Mouse (Mus musculus) R1 (cell line): ENCODE measurements around the gene BC030870.

ENCODE experiments used
- DNase-seq: peaks from one replicate; pipeline ENCODE4 v3.0.0-alpha.2; 2018; ENCODE audit warnings: low read depth, low spot score

BC030870 gene

GRCm38 (mm10) chr8:65129199-65129788 is at the start of gene BC030870:
BC030870 (minus strand) TSS chr8:65129563.
- no peak for DNase-seq

DNA sequence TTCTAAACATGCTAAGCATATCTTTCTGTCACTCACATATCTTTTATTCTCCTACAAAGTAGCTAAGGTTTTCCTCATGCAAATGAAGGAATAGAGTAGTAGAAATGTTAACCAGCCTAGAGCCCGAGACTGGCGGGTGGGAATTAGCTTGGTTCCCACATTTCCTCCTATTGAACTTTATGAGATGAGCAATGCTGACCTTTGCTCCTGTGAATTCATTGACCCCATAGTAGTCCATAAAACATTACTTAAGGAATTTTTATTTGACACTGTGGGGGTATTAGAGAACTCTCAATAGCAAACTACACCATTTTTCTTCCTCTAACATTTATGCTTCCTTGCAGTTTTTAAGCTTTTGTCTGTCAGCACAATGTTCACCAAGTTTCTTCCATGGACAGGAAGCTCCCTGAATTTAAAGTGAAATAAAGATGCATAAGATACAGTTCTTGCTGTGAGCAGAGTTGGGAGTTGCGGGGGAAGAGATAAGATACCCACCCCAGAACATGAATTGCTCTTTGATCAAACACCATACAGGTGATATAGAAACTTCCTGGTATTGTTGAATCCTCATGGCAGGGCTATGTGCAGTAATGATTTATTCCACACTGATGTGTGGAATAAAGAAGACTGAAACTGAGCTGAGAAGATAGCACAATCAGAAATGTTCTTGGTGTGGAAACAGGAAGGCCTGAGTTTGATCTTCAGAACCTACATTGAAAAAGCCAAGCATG is 45.5 kb upstream of the BC030870 start:
- DNase-seq, result no peak

- DNase-seq, result no peak
Observed at GRCm38 (mm10) chr8:65169184-65169583, 39.8 kb upstream of the BC030870 start.

DNA sequence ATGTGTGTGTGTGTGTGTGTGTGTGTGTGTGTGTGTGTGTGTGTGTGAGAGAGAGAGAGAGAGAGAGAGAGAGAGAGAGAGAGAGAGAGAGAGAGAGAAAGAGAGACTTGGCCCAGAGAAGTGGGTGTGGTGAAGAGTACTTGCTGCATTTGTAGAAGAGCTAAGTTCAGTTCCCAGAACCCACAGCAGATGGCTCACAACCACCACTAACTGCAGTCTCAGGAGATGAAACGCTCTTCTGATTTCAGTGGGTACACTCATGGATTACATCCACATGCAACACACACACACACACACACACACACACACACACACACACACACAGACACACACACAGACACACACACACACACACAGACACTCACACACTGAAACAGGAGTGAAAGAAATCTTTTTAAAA is 31.3 kb upstream of the BC030870 start:
- DNase-seq, result peak; percentile 30

DNA sequence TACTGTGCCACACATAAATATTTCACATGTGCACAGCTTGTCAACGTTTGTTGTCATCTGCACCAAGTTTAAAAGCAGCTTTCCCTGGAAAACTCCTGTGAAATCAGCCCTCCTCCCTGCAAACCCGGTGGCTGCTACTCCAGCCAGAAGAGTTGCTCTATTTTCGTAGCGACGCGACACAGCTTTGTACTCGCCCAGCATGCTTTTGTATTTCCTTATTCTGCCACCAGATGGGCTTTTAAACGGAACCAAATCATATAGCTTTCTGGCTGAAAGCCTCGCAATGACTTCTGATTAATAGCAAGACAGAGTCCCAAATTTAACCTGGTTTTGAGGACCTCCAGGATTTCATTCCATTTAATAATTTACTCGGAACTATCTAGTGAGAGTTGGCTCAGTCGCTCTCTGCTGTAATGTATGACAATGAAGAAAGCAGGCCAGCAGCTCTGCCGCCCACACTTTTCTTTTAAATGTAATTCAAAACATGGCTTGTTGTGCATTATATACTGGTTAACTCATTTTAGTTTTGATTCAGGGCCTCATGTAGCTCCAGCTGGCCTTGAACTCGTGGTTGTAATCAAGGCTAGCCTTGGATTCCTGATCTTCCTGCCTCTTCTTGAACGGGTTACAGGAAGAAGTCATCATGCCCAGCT is 29.9 kb upstream of the BC030870 start:
- no peak for DNase-seq

DNA sequence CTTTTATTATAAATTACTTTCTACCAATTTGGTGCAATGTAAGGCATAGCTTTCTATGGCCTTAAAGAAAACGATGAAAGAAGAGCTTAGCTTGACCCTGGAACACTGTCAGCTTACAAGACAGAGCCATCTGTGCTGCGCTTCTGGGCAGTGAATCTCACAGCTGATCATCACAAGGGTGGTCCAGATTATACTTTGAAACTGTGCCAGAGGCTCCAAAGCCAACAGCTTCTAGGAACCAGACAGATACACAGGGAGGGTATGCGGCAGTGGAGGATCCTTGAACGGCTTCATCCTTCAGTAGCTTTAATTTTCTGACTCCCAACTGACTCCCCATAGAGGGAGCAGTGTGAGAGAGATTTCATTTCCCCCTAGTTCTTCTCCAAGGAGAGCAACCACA is 28.5 kb upstream of the BC030870 start:
- no peak for DNase-seq

DNA sequence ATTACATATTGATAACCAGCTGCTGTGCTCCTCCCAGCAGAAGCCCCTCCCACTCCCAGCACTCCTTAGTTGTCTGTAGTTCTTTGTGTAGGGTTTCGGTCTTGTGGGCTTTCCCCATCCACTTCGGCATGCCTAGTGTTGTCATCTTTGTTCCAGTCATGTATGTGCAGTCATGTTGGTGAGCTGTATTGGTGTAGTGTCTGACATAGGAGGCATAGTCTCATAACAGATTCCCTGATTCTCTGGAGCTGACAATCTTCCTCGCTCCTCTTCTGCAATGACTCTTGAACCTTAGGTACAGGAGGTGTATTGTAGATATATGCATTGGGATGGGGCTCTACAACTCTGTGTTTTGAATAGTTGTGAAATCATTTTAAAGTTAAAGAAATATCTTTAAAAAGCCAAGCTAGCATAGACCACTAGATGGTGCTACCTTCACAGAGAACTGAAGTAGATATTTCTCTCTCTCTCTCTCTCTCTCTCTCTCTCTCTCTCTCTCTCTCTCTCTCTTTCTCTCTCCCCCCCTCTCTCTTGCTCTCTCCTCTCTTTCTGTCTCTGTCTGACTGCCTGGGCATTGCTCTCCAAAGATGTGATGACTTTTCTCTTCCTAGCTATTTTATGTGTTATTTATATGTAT is 9.6 kb upstream of the BC030870 start:
- DNase-seq, result no peak

DNA sequence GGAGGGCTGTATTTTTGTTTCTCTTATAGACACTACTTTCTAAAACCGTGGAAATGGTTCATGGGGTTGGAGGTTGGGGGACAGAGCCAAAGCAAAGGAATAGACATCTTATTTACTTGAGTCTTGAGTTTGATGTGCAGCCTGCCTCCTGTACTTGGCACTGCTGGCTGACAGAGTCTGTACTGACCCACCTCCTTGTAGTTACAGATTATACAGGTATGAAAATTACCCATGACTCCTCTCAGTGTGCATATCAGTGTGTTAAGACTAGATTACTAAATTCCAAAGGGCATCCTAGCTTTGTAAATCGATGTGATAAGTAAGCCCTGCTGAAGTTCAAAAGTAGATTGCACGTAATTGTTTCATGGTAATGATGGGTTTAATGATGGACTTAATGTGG is 2.9 kb downstream of the BC030870 start:
- DNase-seq, result no peak

DNA sequence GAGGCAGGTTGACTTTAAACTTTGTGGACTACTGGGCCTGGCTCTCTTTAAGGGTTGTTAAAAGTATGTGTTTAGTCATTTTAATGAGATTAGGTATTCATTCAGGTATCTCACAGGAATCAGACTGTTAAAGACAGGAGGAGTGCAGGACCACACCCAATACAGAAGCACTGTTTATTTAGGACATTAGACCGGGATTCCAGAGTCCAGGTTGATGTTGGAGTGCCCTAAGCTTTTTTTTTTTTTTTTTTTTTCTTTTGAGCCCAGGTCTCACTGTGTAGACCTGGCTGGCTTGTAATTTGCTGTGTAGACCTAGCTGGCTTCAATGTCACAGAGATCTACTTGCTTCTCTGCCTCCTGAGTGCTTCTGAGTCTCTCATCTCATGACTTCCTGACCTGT is 3.3 kb downstream of the BC030870 start:
- no peak for DNase-seq

- peak; percentile 11 for DNase-seq
Observed at GRCm38 (mm10) chr8:65112092-65112491, 17.3 kb downstream of the BC030870 start.

DNA sequence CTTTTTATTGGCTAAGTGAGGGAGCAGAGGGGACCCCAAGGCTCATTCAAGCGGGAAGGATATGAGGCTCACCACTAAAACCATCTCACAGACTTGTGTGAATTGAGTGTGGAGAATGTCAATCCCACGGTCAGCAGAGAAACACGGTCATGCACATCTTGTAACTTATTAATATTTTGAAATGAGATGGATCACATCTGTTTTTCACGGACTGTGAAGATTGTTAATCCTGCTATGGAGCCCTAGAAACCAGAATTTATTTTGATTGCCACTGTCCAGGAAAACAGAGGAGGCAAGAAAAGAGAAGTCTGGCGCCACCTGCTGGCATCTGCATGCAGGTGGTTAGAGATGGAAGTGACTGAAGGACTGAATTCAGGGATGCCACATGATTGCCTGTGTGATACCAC is 19.1 kb downstream of the BC030870 start:
- DNase-seq, result peak; percentile 86

- DNase-seq, result peak; percentile 53
Observed at GRCm38 (mm10) chr8:65108936-65109335, 20.4 kb downstream of the BC030870 start.

- DNase-seq, result peak; percentile 51
Observed at GRCm38 (mm10) chr8:65107936-65108718, 21.2 kb downstream of the BC030870 start.

GRCm38 (mm10) chr8:65104041-65104440 is 25.3 kb downstream of the BC030870 start:
- no peak for DNase-seq

GRCm38 (mm10) chr8:65103632-65104031 is 25.7 kb downstream of the BC030870 start:
- no peak for DNase-seq

- DNase-seq, result no peak
Observed at GRCm38 (mm10) chr8:65099735-65100134, 29.6 kb downstream of the BC030870 start.

DNA sequence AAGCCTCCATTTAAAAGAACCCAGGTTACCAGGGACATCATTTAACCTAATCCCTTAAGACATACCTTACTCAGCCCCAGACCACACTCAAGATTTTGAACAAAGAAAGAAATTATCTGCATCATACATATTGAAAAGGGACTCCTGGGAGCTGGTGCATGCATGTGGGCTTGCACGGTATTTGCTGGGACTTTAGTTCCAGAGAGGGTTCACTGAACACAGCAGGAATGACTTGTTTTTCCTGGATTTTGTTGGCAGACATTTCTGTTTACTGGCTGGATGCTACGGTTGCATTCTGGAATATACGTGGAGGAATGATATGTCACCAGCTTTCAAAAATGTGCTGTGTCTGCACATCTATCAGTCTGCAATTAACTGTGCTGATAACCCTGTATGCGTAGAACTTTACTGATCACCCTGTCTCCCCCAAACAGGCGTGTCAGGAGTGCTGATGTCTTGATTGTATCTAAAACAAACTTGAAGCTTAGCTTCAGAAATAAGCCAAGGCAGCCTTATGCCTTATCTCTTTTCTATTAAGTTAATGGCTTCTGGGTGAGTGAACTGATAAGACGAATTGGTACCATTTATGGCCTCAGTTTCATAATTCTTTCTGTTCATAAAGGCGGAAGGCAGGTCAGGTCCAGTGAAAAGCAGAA is 31.5 kb downstream of the BC030870 start:
- DNase-seq, result no peak

- DNase-seq, result no peak
Observed at GRCm38 (mm10) chr8:65089781-65090180, 39.6 kb downstream of the BC030870 start.

GRCm38 (mm10) chr8:65088120-65088519 is 41.2 kb downstream of the BC030870 start:
- DNase-seq, result peak; percentile 44

- DNase-seq, result no peak
Observed at GRCm38 (mm10) chr8:65087711-65088110, 41.7 kb downstream of the BC030870 start.

GRCm38 (mm10) chr8:65085680-65086079 is 43.7 kb downstream of the BC030870 start:
- peak; percentile 86 for DNase-seq
